Mouse (Mus musculus) layer of hippocampus, adult 18-20 months (tissue): ENCODE measurements around the gene Fig4. TPM values are rescaled to one million over a fixed set of nuclear protein-coding genes. Genes with fewer than 3 reads are reported as not detected.

Experiments
- DNase-seq, 2 experiments: peaks; one replicate each; pipeline ENCODE4 v3.0.0; 2022; ENCODE audit warnings: low spot score in 2 of 2
- total RNA-seq, 2 experiments: library from RNA; stranded (reverse); gene quantifications; 2 replicates each; pipeline ENCODE4 v1.2.3; 2021

The Fig4 gene
- total RNA-seq, 2 experiments from 2014 or later: 32.9 to 35.7 TPM

DNA sequence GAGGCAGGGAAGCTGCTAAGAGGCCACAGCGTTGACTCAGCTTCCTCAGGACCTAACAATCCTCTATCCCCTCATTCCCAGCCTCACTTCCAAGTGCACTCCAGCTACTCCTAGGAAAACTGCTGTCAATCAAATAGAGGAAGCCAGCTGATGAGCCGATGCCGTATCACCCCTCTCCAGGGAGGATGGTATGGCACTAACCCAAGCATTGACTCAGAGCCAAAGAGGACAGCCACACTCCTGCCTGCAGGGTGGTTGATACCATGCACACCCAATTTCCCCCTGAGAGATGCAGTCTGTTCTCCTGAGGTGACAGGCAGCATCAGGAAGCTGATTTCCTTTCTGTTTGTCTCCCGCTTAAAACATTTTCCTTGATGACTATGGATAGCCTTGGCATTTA lies 81.9 kb downstream of the Fig4 start:
- no peak for DNase-seq

DNA sequence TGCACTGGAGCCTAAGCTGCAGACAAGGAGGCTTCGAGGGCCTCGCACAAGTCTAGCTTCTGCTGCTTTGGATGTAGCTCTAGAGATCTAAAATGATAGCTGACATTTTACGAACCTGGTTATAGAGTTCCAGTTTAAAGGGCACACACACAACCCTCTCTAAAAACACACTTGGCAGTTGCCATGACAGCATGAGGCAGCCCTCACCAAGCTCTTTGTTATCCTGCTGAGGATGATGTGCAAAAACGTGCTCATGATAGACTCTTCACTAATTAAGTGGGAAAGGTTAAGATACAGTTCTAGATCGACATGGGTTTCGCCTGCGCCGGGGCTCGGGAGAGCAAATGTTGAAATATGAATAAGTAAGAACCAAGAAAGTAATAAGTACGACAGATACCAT lies 84.2 kb downstream of the Fig4 start:
- no peak for DNase-seq

DNA sequence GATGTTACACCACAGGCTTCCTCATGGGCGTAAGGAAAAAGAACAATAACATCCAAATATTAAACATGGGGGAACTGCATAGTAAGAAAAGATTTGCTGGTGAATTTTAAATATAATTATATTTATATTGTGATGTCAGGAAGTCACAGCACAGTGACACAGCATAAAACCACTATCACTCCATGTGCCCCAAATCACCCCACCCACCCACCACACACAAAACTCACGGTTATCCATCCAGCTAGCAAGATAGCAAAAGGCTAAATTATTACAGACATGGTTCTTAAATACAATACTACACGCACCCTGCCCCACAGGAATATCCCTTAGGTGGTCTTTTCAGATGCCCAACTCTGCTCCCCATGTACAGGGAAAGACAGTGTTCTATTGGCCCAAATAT lies 89.0 kb downstream of the Fig4 start:
- no peak for DNase-seq

DNA sequence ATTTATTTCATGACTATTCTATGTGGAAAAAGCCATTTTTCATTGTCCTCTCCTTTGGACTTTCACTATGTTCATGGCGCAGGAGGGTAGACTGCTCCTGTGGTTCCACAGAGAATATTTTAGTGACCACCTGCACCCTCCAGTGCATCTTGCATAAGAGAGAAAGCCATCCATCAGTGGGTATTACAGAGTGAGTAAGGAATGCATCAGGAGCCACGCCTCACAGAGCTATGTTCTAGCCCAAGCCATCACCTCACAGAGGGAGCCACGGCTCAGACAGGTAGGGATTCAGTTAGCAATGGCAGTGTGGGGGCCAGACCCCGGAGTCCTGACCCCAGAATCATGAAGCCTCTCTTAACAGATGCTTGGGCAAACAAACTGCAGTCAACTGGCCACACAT lies 93.5 kb downstream of the Fig4 start:
- DNase-seq: no peak

DNA sequence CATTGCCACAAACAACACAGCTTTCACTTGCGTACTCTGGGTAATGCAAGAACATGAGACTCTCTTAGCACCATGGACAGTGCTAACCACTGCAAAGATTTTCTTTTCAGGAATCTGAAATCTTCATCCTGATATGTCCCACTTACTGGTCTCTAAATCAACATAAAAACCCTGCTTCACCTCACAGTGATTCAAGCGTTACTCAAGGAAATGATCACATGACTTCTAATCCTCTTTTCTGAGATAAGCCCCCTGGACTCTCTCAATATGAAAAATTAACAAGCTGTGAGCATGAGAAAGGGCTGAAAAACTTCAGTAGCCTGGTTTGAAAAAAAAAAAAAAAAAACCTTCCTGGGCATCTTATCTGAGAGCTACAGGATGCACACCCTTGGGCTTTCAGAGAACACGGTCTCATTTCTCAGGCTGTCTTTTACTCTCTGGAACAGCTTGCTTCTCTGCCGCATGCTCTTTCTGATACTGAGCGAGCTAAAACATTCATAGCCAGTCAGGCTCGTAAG lies 94.1 kb downstream of the Fig4 start:
- peak in 1 of 2 experiments; percentile 44 for DNase-seq

DNA sequence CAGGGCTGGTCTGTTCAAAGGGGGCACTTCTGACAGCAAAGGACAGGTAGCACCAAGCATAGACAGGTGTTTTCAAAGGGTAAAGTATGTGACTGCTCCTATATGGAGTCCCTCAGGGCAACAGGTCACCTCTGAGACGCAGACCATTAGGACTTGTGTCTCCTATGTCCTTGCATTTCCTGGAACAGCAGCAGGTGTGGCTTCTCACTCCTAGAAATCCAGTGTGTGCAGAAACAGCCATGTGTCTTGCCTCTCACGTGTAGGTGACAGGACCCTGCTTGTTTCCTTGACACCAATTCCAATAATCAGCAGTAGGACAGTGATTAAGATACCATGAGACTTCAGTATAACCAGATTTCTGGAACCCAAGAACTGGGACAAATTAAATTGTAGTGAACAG lies 97.4 kb downstream of the Fig4 start:
- DNase-seq: no peak

DNA sequence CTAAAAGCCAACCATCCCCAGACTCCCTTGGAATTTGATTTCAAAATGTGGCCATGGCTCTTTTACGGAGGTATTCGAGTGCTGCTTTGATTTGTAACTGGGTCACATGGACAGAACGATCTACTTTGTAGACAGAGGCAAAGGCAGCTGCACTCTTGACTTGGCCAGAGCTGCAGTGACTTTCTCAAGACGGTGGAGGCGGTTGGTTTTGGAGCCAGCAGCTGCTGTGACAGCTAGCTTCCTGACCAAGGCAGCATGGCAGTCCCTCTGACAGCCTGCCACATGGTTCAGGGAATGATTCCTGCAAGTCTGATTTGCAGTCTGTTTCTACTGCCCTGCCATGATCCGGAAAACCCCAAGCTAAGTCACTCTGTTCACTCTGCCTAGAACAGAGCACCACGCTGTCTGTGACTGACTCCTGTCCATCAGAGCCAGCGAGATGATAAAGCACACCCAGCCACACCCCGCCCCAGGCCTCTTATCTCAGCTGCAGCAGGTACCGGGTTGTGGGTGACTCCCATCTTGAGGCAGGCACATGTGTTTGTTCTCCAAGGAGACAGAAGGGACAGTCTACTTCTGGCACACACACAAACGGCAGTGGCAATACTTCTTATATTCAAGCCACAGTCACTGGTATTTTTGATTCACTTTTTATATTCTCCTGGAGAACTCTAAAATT lies 98.3 kb downstream of the Fig4 start:
- DNase-seq: no peak

DNA sequence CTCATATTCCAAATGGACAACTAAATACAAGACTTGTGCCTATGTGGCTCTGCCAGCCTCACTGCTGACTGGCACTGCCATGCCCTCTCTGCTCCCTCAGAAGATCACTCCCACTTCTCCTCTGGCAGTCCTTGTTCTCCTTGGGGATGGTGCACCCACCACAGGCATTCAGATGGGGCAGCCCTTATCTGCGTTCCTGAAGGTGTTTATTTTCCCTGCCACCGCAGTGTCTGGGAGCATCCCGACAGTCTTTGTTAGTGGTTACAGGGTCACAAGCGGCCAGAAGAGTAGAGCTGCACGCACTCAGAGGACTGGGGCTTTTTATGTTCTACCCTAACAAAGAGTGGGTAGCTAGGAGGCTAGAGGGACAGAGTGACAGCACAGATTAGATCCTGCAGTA lies 98.9 kb downstream of the Fig4 start:
- DNase-seq: no peak

DNA sequence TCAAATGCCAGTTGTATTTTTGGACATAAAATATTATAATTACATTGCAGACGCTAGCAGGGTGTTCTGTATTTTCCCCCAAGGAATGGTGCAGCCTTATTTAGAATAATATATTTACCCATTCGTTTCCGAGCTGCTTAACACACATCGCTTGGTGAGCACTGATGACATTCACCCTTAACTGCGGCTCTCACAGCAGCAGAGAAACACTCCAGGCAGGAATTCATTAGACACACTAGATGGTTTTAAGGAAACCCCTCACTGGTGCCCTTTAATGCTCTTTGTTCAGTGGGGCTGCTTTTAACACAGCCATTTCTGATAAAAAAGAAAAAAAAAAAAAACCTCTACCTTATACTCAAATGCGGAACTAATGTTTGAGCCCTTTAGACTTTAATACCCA lies 104.3 kb downstream of the Fig4 start:
- no peak for DNase-seq

DNA sequence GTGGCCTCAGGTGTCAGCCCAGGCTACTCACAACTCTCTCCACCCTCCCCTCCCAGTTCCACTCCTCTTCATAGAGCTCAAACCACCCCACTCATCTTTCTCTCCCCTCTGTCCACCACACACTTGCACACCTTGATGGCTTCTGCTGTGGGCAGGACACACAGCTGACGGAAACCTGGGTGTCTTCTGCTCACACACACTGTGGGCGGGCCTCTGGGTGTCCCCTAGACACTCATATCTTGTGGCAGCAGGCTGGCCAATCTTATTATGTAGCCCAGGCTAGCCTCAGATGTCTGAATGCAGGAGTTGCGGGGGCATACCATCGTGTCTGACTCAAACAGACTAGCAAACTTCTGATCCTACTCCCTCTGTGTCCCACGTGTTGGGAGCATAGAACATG lies 105.3 kb downstream of the Fig4 start:
- DNase-seq: no peak

DNA sequence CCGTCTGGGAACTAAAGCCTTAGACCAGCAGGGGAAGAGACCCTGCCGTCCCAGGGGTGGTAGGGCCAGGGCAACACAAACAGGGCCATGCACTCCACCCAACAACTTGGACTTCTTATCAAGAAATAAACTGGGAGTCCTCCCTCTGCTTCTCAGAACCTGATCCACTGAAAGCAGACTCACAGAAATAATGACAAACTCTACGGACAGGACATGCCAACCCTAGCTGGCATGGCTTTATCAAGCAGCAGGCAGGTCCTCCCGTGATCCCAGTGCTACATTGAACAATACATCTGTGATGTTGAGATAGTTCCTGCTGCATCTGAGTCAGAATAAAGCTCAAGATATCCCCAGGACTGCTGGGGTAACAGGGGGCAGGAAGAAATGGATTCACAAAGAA lies 106.8 kb downstream of the Fig4 start:
- DNase-seq: no peak

DNA sequence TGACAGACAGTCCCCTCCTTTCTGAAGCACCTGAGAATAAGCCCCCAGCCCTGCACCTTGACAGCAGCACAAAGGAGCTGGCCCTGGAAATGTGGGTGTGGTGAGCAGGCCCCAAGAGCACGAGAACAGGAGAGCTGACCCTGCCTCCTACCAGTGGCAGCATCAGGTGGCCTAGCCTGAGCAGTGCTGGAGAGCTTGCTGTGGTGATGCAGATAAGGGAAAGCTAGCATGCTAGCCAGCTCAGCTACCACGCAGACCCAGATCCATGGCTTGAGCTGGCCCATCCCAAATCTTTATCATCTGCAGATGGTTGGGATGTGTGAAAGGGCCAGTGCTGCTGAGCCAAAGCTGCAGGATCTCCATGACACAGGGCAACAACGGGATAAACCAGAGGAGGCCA lies 113.7 kb downstream of the Fig4 start:
- DNase-seq: no peak

DNA sequence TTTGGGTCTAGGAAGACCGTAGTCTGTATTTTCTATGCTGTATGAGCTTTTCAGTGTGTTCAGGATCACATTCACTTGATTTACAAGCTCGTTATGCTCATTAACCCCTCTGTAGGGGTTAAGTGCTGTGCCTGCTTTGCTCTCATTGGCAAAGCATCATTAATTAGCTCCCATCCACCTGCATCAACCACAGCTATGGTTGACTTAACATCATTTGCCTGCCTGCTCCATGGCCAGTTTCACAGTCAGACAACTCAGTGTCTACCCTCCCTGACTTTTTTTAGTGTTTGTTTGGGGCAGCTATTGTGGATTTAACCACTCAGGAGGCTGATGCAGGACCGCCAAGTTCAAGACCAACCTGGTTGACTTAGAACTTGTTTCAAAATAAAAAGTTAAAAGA lies 119.1 kb downstream of the Fig4 start:
- DNase-seq: no peak

DNA sequence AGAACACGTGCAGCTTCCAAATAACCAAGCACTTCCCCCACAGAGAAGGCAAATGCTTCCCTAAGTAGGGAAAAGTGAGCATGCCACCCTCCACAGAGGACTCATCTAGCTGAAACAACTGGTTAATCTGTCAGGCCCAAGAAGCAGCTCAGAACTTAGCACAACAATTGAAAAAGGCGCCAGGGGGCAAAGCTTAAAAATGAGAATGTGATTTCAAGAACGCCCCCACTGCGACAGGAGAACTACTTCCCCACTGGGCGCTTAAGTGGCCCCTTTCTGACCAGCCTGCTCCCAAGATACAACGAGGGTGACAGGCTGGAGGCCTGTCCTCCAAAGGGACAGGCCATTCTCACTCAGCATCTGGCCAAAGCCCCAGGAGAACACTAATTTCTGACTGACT lies 120.4 kb downstream of the Fig4 start:
- DNase-seq: no peak

DNA sequence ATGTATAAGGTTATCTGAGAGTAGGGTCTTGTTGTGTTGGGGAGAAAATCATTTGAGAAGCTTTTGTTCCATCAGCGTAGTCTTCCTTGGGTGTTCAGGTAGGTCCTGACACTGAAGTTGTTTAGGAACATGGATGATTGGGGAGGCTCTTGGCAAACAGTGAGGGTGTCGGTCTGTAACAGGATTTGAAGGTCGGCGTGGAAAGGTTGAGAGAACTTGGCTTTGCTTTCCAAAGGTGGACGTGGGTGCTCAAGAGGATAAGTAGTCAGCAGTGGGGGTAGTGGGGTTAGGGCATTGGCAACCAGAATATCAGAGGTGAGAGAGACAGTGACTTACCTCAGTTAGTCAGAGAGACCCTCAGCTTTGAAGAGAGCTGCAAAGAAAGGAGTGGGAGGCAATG lies 136.9 kb downstream of the Fig4 start:
- no peak for DNase-seq

DNA sequence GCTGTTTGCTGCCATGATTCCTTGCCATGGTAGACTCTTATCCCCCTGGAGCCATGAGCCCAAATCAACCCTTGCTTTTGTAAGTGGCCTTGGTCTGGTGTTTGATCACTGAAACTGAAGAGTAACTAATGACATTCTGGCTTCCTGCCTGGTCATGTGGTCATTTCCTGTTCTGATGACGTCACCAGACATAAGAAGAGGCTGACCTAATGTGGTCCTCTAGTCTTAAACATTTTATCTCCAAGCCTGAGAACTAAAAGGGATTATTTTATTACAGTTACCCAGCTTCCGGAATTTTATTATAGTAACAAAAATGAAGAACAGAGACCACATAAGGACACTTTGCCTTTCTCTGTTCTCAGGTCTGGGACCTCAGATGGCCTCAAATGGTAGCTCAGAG lies 140.0 kb downstream of the Fig4 start:
- no peak for DNase-seq

DNA sequence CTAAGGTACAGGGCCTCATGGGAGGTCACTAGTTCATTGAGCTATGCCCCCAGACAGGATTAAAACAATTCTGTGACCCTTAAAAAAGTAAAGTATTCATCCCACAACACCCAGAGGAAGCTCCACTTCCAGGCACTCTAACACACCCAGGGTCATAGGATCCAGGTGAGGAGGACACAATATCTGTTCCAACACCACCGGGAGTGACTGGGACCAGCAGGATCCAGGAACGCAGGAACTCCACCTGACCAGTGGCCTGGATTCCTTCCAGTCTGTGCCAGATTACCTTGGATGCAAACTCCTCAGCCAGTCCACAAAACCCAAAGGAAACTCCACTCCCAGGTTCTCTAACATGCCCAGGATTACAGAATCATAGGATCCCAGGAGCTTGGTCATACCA lies 145.8 kb downstream of the Fig4 start:
- no peak for DNase-seq

DNA sequence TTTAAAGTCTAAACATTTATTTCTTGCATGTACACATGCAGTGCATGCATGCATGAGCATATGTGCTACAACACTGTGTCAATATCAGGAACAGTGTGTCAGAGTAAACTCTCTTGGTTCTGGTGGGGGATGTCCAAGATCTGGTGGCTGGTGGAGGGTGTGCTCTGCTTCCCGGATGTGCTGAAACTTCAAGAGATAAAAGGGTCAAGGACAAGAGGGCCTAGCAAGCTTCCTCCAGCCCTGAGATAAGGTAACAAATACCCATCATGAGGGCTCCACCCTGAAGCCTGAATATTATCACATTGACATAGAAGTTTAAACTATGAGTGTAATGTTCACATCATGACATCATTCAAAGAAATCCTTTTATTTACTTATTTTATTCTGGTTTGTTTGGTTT lies 146.4 kb downstream of the Fig4 start:
- DNase-seq: no peak

DNA sequence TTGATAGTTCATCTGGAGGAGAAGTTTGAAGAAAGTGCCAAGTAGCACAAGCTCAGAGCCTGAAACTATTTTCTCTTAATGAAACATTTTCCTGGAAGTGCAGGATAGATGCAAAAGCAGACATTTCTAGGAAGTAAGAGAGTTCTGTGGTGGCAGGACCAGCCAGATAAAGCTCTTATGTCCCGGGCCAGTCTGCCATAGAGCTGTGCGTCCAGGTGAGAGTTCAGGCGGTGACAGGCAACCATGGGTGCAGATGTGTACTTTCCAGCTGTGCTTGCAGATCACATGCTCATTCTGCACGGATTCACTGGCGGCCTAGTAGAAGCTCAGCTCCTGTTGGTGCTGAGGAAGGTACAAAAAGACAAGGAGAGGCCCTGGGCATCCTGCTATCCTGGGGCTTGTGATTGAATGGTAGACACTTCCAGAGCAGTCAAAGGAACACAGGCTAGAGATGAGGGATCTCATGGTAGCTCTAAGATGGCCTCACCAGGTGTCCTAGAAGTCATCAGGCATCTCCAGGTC lies 149.8 kb downstream of the Fig4 start:
- no peak for DNase-seq

DNA sequence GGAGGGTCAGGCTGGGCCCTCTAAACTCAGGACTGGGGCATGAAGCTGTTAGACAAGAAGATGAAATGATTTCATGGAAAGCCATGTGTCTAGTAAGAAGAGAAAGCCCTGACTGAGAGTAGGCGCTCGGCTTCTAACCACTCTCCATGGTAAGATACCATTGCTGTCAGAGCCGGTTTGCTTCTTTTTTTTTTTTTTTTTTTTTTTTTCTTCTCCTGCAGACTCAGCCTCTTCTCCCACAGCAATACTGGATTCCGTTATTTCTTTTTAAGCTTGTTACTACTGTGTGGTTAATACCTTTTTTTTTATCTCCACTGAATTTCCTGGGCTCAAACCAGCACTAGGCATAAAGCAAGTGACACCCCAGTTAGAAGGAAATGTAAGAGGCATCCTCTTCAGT lies 151.2 kb downstream of the Fig4 start:
- no peak for DNase-seq

DNA sequence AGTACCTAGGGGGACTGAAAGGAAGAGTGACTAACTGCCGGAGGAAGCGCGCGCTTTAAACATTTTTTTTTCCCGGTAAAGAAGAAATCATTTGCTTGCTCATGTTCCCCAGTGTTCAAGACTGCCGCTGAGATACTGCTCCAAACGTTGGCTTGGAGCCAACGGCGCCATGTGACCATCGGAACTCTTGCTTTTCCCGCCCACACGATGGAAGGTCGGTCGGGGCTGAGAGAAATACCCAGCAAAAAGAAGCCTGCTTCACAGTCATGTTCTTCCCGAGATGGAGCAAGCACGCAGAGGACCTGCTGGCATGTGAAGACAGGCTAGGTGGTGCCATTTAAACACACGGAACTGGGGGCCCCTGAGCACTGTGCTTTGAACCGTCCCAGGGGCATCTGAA lies 151.6 kb downstream of the Fig4 start:
- peak in 1 of 2 experiments; percentile 18 for DNase-seq

DNA sequence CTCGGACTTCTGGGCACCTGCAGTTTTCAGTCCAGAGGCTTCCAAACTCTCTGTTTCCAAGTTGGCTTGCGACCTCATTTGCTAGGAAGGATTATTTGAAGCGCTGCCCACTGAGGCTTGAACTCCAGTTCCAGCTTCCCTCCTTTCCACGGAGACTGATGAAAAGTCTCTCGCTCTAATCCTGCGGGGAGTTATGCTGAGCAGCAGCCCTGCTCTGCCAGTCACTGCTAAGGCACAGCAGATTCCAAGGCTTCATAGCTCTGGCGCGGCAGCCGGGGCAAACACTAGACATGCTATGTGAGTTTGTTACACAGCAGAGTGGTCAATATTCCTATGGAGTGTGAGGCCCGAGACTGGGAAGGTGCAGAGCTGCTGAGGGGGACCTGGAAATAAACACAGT lies 152.0 kb downstream of the Fig4 start:
- DNase-seq: no peak

DNA sequence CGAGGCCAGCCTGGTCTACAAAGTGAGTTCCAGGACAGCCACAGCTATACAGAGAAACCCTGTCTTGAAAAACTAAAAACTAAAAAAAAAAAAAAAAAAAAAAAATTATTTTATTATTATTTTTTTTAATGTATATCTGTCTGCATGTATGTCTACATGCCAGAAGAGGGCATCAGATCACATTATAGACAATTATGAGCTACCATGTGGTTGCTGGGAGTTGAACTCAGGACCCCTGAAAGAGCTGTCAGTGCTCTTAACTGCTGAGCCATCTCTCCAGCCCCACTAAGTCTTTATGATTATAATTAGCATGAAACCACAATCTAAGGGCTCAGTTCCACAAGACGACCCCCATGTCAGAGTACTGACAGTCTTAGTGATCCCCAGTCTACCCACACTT lies 152.6 kb downstream of the Fig4 start:
- no peak for DNase-seq
